In the genomic region with DNA sequence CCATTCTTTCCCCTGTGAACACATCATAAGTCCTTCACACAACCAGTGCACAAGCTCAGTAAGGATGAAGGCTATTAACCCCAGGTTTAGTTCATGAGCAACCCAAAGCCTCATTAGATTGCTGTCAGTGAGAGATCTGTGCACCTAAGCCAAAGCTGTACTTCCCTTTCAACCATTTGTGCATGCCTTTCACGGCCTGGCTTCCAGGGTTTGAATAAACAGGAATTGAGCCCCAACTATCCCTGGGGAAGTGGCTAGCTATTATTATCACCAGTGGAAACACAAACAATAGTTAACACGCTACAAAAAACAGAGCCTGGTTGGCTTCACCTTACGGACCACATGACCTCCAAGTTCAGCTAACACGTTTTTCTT, we compare ENCODE assay signal across 7 mouse cellular contexts.
DNase-seq lines count a peak whose midpoint lies in the region; ATAC-seq and TF ChIP-seq lines count a peak whose summit lies in the region.

No protein-coding gene starts in this region.

- peak overlapping the region; percentile 59 for H3K27ac ChIP-seq in layer of hippocampus, adult 2 months
- peak overlapping the region; percentile 87 for H3K27ac ChIP-seq in cortical plate, adult 2 months (ENCODE audit: insufficient read depth, low read length)
- peak overlapping the region; percentile 48 for H3K27ac ChIP-seq in embryonic facial prominence, embryonic 14.5 days (replicated peaks; ENCODE audit: low read depth, low read length)
- H3K27ac ChIP-seq in hindbrain, postnatal 0 days, result peak overlapping the region; percentile 56; the same call in 1 of the 2 replicates

- no peak overlapping the region for H3K4me2 ChIP-seq in embryonic facial prominence, embryonic 14.5 days (ENCODE audit: low read depth, low read length)
- no peak overlapping the region for H3K4me2 ChIP-seq in hindbrain, postnatal 0 days (ENCODE audit: low read depth, low read length)

- WGBS in embryonic facial prominence, embryonic 14.5 days, result 35% methylated on average over 4 of the region's 4 CpGs
- 73% methylated on average over 4 of the region's 4 CpGs for WGBS in hindbrain, postnatal 0 days

- peaks cover 18% of the 10 kb centered on the region; the same call in 1 of the 2 replicates for H3K27me3 ChIP-seq in embryonic facial prominence, embryonic 14.5 days (replicated peaks; ENCODE audit: control insufficient read depth, insufficient read depth, low read length)
- H3K27me3 ChIP-seq in hindbrain, postnatal 0 days (ENCODE audit: insufficient read depth, low read length), result no peaks in the 10 kb centered on the region

- H3K36me3 ChIP-seq in embryonic facial prominence, embryonic 14.5 days (ENCODE audit: control insufficient read depth, insufficient read depth, low read length), result no peaks in the 10 kb centered on the region
- no peaks in the 10 kb centered on the region for H3K36me3 ChIP-seq in hindbrain, postnatal 0 days (ENCODE audit: insufficient read depth, low read length)

- ATAC-seq in embryonic facial prominence, embryonic 14.5 days (ENCODE audit: low read depth), result peak; percentile 58; the same call in 1 of the 2 replicates
- no peak for ATAC-seq in hindbrain, postnatal 0 days

- DNase-seq in layer of hippocampus, adult 2 months (ENCODE audit: low spot score in 2 of 2), result no peak
- no peak for DNase-seq in layer of hippocampus, postnatal 36 days
- DNase-seq in embryonic facial prominence, embryonic 14.5 days (ENCODE audit: low spot score), result peak; percentile 55
- DNase-seq in hindbrain, postnatal 0 days (ENCODE audit: low spot score), result no peak
- DNase-seq in urinary bladder, postnatal 14 days (ENCODE audit: low spot score), result no peak
- no peak for DNase-seq in left cerebral cortex, postnatal 4 days

- no peak for TF ChIP-seq CTCF in layer of hippocampus, adult 2 months (conservative IDR thresholded peaks at IDR 0.05)
- TF ChIP-seq CTCF in cortical plate, adult 2 months (IDR thresholded peaks at IDR 0.05; ENCODE audit: extremely low read depth, insufficient read depth, low read length), result no peak
- no peak for TF ChIP-seq CTCF in hindbrain, postnatal 0 days (IDR thresholded peaks at IDR 0.05; ENCODE audit: low read depth)

- H3K9ac ChIP-seq in embryonic facial prominence, embryonic 14.5 days (ENCODE audit: low read depth, low read length), result no peak overlapping the region
- H3K9ac ChIP-seq in hindbrain, postnatal 0 days (replicated peaks; ENCODE audit: low read length), result no peak overlapping the region

- H3K9me3 ChIP-seq in embryonic facial prominence, embryonic 14.5 days (ENCODE audit: control insufficient read depth, low read length), result no peaks in the 10 kb centered on the region
- H3K9me3 ChIP-seq in hindbrain, postnatal 0 days (ENCODE audit: low read length), result no peaks in the 10 kb centered on the region

- no peak overlapping the region for H3K4me3 ChIP-seq in layer of hippocampus, adult 2 months
- no peak overlapping the region for H3K4me3 ChIP-seq in cortical plate, adult 2 months (ENCODE audit: insufficient read depth, low read length)
- no peak overlapping the region for H3K4me3 ChIP-seq in embryonic facial prominence, embryonic 14.5 days (ENCODE audit: low read depth, low read length)
- no peak overlapping the region for H3K4me3 ChIP-seq in hindbrain, postnatal 0 days (ENCODE audit: low read length)

- intact Hi-C loops in left cerebral cortex, postnatal 4 days (cut with DNase I), result no loop called here

- TF ChIP-seq POLR2A in cortical plate, adult 2 months (IDR thresholded peaks at IDR 0.05; ENCODE audit: extremely low read depth, insufficient read depth, low read length), result no peak

- H3K4me1 ChIP-seq in cortical plate, adult 2 months (ENCODE audit: control insufficient read depth, insufficient read depth, low read length), result no peaks in the 10 kb centered on the region
- H3K4me1 ChIP-seq in embryonic facial prominence, embryonic 14.5 days (ENCODE audit: control insufficient read depth, insufficient read depth, low read length), result 0 out of 2 replicates have a peak, but pooled peaks cover 4% of the 10 kb centered on the region
- peaks cover 4% of the 10 kb centered on the region; the same call in 1 of the 2 replicates for H3K4me1 ChIP-seq in hindbrain, postnatal 0 days (ENCODE audit: insufficient read depth, low read length)
